Mouse (Mus musculus) cerebellum, adult 2 months (tissue): Measurements from ENCODE around the gene Rreb1.

Experiments used
- CTCF ChIP-seq: fragments of 200-500 bp; IDR thresholded peaks from 2 replicates; pipeline ENCODE4 v1.5.1; 2011; ENCODE audit warnings: low read depth, mild to moderate bottlenecking, control low read depth, low read length, moderate library complexity, borderline replicate concordance; ENCODE audit not compliant: insufficient read depth
- POLR2A ChIP-seq: fragments of 200-500 bp; IDR thresholded peaks from 2 replicates; pipeline ENCODE4 v1.6.1; 2011; ENCODE audit warnings: low read length, control low read depth, borderline replicate concordance; ENCODE audit not compliant: insufficient read depth

GRCm38 (mm10) chr13:37979506-37979905, 201.3 kb downstream of the Rreb1 start:
- TF ChIP-seq POLR2A (no peak), CTCF (no peak)
